In genomic region chr5:80951861-80952599, GRCm38 (mm10) we compare ENCODE assay signal across 13 mouse cellular contexts.
DNase-seq lines count a peak whose midpoint lies in the region; ATAC-seq and TF ChIP-seq lines count a peak whose summit lies in the region.
"Had no signal": no experiment of that assay in that cellular context is flagged by ENCODE, and none has a peak within 500 bp of the region (broad histone marks: within the 10 kb centered on the region; RNA-seq: fewer than 3 reads in every experiment).

No protein-coding gene starts in this region.

- H3K4me1 ChIP-seq in forebrain, embryonic 10.5 days, result peaks cover 20% of the 10 kb centered on the region
- no peaks in the 10 kb centered on the region for H3K4me1 ChIP-seq in forebrain, postnatal 0 days (ENCODE audit: insufficient read depth)
- no peaks in the 10 kb centered on the region for H3K4me1 ChIP-seq in kidney, embryonic 14.5 days (ENCODE audit: control insufficient read depth, insufficient read depth, low read length)
- peaks cover 4% of the 10 kb centered on the region; the same call in 1 of the 2 replicates for H3K4me1 ChIP-seq in neural tube, embryonic 12.5 days
- H3K4me1 ChIP-seq in neural tube, embryonic 15.5 days, result no peaks in the 10 kb centered on the region; the same call in 1 of the 2 replicates

- DNase-seq in forebrain, embryonic 10.5 days (ENCODE audit: extremely low spot score, low spot score), result no peak
- DNase-seq in forebrain, postnatal 0 days, result no peak
- DNase-seq in kidney, postnatal 10 days, result no peak
- DNase-seq in left cerebral cortex, adult 9 months (ENCODE audit: low spot score in 2 of 2), result no peak
- DNase-seq: adrenal gland, postnatal 25 days; cerebellum, adult 9-11 months; kidney, adult 9 months had no signal

- no peaks in the 10 kb centered on the region for H3K36me3 ChIP-seq in forebrain, embryonic 10.5 days (replicated peaks)
- no peaks in the 10 kb centered on the region for H3K36me3 ChIP-seq in forebrain, postnatal 0 days (ENCODE audit: insufficient read depth)
- H3K36me3 ChIP-seq in kidney, embryonic 14.5 days (ENCODE audit: control insufficient read depth, insufficient read depth, low read length), result no peaks in the 10 kb centered on the region
- H3K36me3 ChIP-seq in neural tube, embryonic 12.5 days, result no peaks in the 10 kb centered on the region
- no peaks in the 10 kb centered on the region for H3K36me3 ChIP-seq in neural tube, embryonic 15.5 days

- no peaks in the 10 kb centered on the region for H3K9me3 ChIP-seq in forebrain, embryonic 10.5 days
- no peaks in the 10 kb centered on the region for H3K9me3 ChIP-seq in forebrain, postnatal 0 days (ENCODE audit: low read length)
- H3K9me3 ChIP-seq in kidney, embryonic 14.5 days (ENCODE audit: control insufficient read depth, low read length), result no peaks in the 10 kb centered on the region
- no peaks in the 10 kb centered on the region for H3K9me3 ChIP-seq in neural tube, embryonic 12.5 days
- no peaks in the 10 kb centered on the region for H3K9me3 ChIP-seq in neural tube, embryonic 15.5 days (replicated peaks)

- 83% methylated on average over 3 of the region's 3 CpGs for WGBS in forebrain, embryonic 10.5 days
- 82% methylated on average over 3 of the region's 3 CpGs for WGBS in forebrain, postnatal 0 days
- 80% methylated on average over 3 of the region's 3 CpGs for WGBS in kidney, embryonic 14.5 days
- WGBS in neural tube, embryonic 12.5 days, result 83% methylated on average over 3 of the region's 3 CpGs
- WGBS in neural tube, embryonic 15.5 days, result 96% methylated on average over 3 of the region's 3 CpGs

- H3K4me3 ChIP-seq in forebrain, embryonic 10.5 days, result no peak overlapping the region
- no peak overlapping the region for H3K4me3 ChIP-seq in forebrain, postnatal 0 days (ENCODE audit: low read depth, low read length)
- H3K4me3 ChIP-seq in kidney, embryonic 14.5 days (ENCODE audit: low read length), result no peak overlapping the region
- no peak overlapping the region for H3K4me3 ChIP-seq in neural tube, embryonic 12.5 days
- no peak overlapping the region for H3K4me3 ChIP-seq in neural tube, embryonic 15.5 days (replicated peaks)

- TF ChIP-seq CTCF in forebrain, postnatal 0 days (IDR thresholded peaks at IDR 0.05; ENCODE audit: low read depth), result no peak

- no peak for ATAC-seq in forebrain, postnatal 0 days
- ATAC-seq in kidney, embryonic 14.5 days (ENCODE audit: low FRiP score, low TSS enrichment), result peak; percentile 35; the same call in 1 of the 2 replicates
- ATAC-seq in neural tube, embryonic 12.5 days (ENCODE audit: low FRiP score, low read depth), result peak; percentile 41; the same call in 1 of the 2 replicates
- no peak for ATAC-seq in neural tube, embryonic 15.5 days (ENCODE audit: low FRiP score)
- ATAC-seq in monocyte, adult 5-6 weeks (replicated peaks; ENCODE audit: insufficient number of reproducible peaks, low FRiP score, low TSS enrichment, poor library complexity, severe bottlenecking), result 0 out of 2 replicates have a peak, but pooled peaks have one; percentile 27

- no peaks in the 10 kb centered on the region for H3K27me3 ChIP-seq in forebrain, embryonic 10.5 days (ENCODE audit: poor library complexity, severe bottlenecking)
- no peaks in the 10 kb centered on the region for H3K27me3 ChIP-seq in forebrain, postnatal 0 days (ENCODE audit: insufficient read depth, low read length)
- no peaks in the 10 kb centered on the region for H3K27me3 ChIP-seq in kidney, embryonic 14.5 days (ENCODE audit: control insufficient read depth, insufficient read depth, low read length)
- H3K27me3 ChIP-seq in neural tube, embryonic 12.5 days (replicated peaks), result no peaks in the 10 kb centered on the region
- no peaks in the 10 kb centered on the region for H3K27me3 ChIP-seq in neural tube, embryonic 15.5 days (replicated peaks)
- H3K27me3 ChIP-seq: CH12.LX had no signal

- no peak overlapping the region for H3K4me2 ChIP-seq in forebrain, postnatal 0 days (ENCODE audit: low read depth)
- H3K4me2 ChIP-seq in kidney, embryonic 14.5 days (replicated peaks; ENCODE audit: low read depth, low read length), result no peak overlapping the region
- no peak overlapping the region for H3K4me2 ChIP-seq in neural tube, embryonic 12.5 days (replicated peaks)
- H3K4me2 ChIP-seq in neural tube, embryonic 15.5 days, result no peak overlapping the region

- no peak overlapping the region for H3K9ac ChIP-seq in forebrain, postnatal 0 days
- H3K9ac ChIP-seq in kidney, embryonic 14.5 days (ENCODE audit: low read depth, low read length), result no peak overlapping the region
- no peak overlapping the region for H3K9ac ChIP-seq in neural tube, embryonic 12.5 days
- no peak overlapping the region for H3K9ac ChIP-seq in neural tube, embryonic 15.5 days (replicated peaks)
- H3K9ac ChIP-seq: liver, embryonic 14.5 days had no signal

- H3K27ac ChIP-seq in forebrain, embryonic 10.5 days, result peak overlapping the region; percentile 81
- H3K27ac ChIP-seq in forebrain, postnatal 0 days (ENCODE audit: low read depth, low read length), result no peak overlapping the region
- no peak overlapping the region for H3K27ac ChIP-seq in kidney, embryonic 14.5 days (ENCODE audit: low read depth, low read length)
- no peak overlapping the region for H3K27ac ChIP-seq in neural tube, embryonic 12.5 days
- no peak overlapping the region for H3K27ac ChIP-seq in neural tube, embryonic 15.5 days (replicated peaks)
- H3K27ac ChIP-seq: liver, embryonic 14.5 days had no signal

Comparison
In these comparisons a context has a peak if more than half of its experiments do, and no peak if none do; other contexts are left out.
1. ATAC-seq: peak in kidney, embryonic 14.5 days (single experiment), neural tube, embryonic 12.5 days (single experiment) and monocyte, adult 5-6 weeks (single experiment); none in forebrain, postnatal 0 days (single experiment) and neural tube, embryonic 15.5 days (single experiment).